Comparison of ENCODE assay signal across 17 mouse cellular contexts in genomic region chr11:53461727-53462126, GRCm38 (mm10). TPM values are rescaled to one million over a fixed set of nuclear protein-coding genes. Genes with fewer than 3 reads are reported as not detected.
DNase-seq lines count a peak whose midpoint lies in the region; ATAC-seq lines count a peak whose summit lies in the region.
"Had no signal": no experiment of that assay in that cellular context is flagged by ENCODE, and none has a peak within 500 bp of the region (broad histone marks: within the 10 kb centered on the region; RNA-seq: fewer than 3 reads in every experiment).

No protein-coding gene starts in this region.

- no peak overlapping the region for H3K4me3 ChIP-seq in liver, embryonic 13.5 days (replicated peaks)
- no peak overlapping the region for H3K4me3 ChIP-seq in midbrain, embryonic 15.5 days
- H3K4me3 ChIP-seq: forebrain, embryonic 15.5 days; gastrocnemius, adult 2 months had no signal

- no peak overlapping the region for H3K4me2 ChIP-seq in liver, embryonic 13.5 days
- no peak overlapping the region for H3K4me2 ChIP-seq in midbrain, embryonic 15.5 days
- H3K4me2 ChIP-seq: forebrain, embryonic 15.5 days had no signal

- no peak overlapping the region for H3K9ac ChIP-seq in liver, embryonic 13.5 days
- H3K9ac ChIP-seq in midbrain, embryonic 15.5 days = no peak overlapping the region
- H3K9ac ChIP-seq: forebrain, embryonic 15.5 days had no signal

- H3K36me3 ChIP-seq in liver, embryonic 13.5 days = no peaks in the 10 kb centered on the region
- H3K36me3 ChIP-seq in midbrain, embryonic 15.5 days (replicated peaks) = no peaks in the 10 kb centered on the region
- H3K36me3 ChIP-seq: forebrain, embryonic 15.5 days had no signal

- ATAC-seq in liver, embryonic 13.5 days (ENCODE audit: low read depth) = peak; percentile 52; the same call in 1 of the 2 replicates
- ATAC-seq in midbrain, embryonic 15.5 days (replicated peaks) = no peak
- ATAC-seq: forebrain, embryonic 15.5 days; hindbrain, postnatal 0 days had no signal

- peak; percentile 66 to 67 for DNase-seq in cerebellum, postnatal 10 days
- DNase-seq in cerebellum, adult 9-10 months = no peak
- peak; percentile 51 for DNase-seq in urinary bladder, postnatal 14 days (ENCODE audit: low spot score)
- DNase-seq in urinary bladder, adult 2 months (ENCODE audit: low spot score) = no peak
- DNase-seq in liver, embryonic 13.5 days = peak; percentile 49
- no peak for DNase-seq in B cell, adult 2 months
- DNase-seq: cerebellum, postnatal 36 days; gastrocnemius, adult 2 months; heart, adult 18-20 months; kidney, postnatal 14 days; left cerebral cortex, postnatal 4 days had no signal

- H3K27me3 ChIP-seq in liver, embryonic 13.5 days = peaks cover 88% of the 10 kb centered on the region
- peaks cover 84% of the 10 kb centered on the region for H3K27me3 ChIP-seq in midbrain, embryonic 15.5 days (replicated peaks)

- H3K27ac ChIP-seq in liver, embryonic 13.5 days = no peak overlapping the region
- no peak overlapping the region for H3K27ac ChIP-seq in midbrain, embryonic 15.5 days
- H3K27ac ChIP-seq: forebrain, embryonic 15.5 days; gastrocnemius, adult 2 months; hindbrain, postnatal 0 days had no signal

- peaks cover 52% of the 10 kb centered on the region for H3K4me1 ChIP-seq in liver, embryonic 13.5 days (replicated peaks)
- H3K4me1 ChIP-seq in midbrain, embryonic 15.5 days = peaks cover 26% of the 10 kb centered on the region

- WGBS in liver, embryonic 13.5 days (ENCODE audit: insufficient replicate concordance) = 14% methylated on average over 5 of the region's 5 CpGs
- WGBS in midbrain, embryonic 15.5 days = 19% methylated on average over 5 of the region's 5 CpGs

- H3K9me3 ChIP-seq in liver, embryonic 13.5 days (replicated peaks) = no peaks in the 10 kb centered on the region
- H3K9me3 ChIP-seq in midbrain, embryonic 15.5 days = peaks cover 3% of the 10 kb centered on the region; the same call in 1 of the 2 replicates
- H3K9me3 ChIP-seq: forebrain, embryonic 15.5 days had no signal

RNA-seq across cellular contexts. Expression of gene Shroom1, which starts 4.7 kb away (rescaled TPM):
- polyA plus RNA-seq in urinary bladder, adult 2 months (2012; rRNA removed) = 12.1 and 12.9 TPM in 2 replicates
- 1.5 and 1.6 TPM in 2 replicates for polyA plus RNA-seq in liver, embryonic 13.5 days (2015; fragmentation: Nextera tagmentation; extraction: Ambion mirVana)
- polyA plus RNA-seq in midbrain, embryonic 15.5 days (2015; fragmentation: Nextera tagmentation; extraction: Ambion mirVana) = 3.5 and 3.7 TPM in 2 replicates

RNA-seq across cellular contexts. Expression of gene Gm10447, which starts 4.8 kb away (rescaled TPM):
- polyA plus RNA-seq in urinary bladder, adult 2 months (2012; rRNA removed) = 1.8 and 2.9 TPM in 2 replicates
- 0.07 TPM in 2 replicates for polyA plus RNA-seq in liver, embryonic 13.5 days (2015; fragmentation: Nextera tagmentation; extraction: Ambion mirVana)
- 0.09 TPM in 1 of 2 replicates, not detected in the other for polyA plus RNA-seq in midbrain, embryonic 15.5 days (2015; fragmentation: Nextera tagmentation; extraction: Ambion mirVana)
- polyA plus RNA-seq: forebrain, embryonic 15.5 days; hindbrain, postnatal 0 days; thymus, postnatal 0 days had no signal

RNA-seq across cellular contexts. Expression of gene Gm9837, which starts 8.6 kb away (rescaled TPM):
- not detected in 2 replicates for polyA plus RNA-seq in urinary bladder, adult 2 months (2012; rRNA removed)
- polyA plus RNA-seq in liver, embryonic 13.5 days (2015; fragmentation: Nextera tagmentation; extraction: Ambion mirVana) = not detected in 2 replicates
- polyA plus RNA-seq in midbrain, embryonic 15.5 days (2015; fragmentation: Nextera tagmentation; extraction: Ambion mirVana) = not detected in 2 replicates
- polyA plus RNA-seq: forebrain, embryonic 15.5 days; heart, postnatal 0 days; hindbrain, postnatal 0 days; lung, embryonic 16.5 days; thymus, postnatal 0 days had no signal

RNA-seq across cellular contexts. Expression of gene Gm9945, which starts 18.2 kb away (rescaled TPM):
- polyA plus RNA-seq in urinary bladder, adult 2 months (2012; rRNA removed) = 0.11 and 0.15 TPM in 2 replicates
- 0.53 and 0.59 TPM in 2 replicates for polyA plus RNA-seq in liver, embryonic 13.5 days (2015; fragmentation: Nextera tagmentation; extraction: Ambion mirVana)
- 0.39 TPM in 1 of 2 replicates, not detected in the other for polyA plus RNA-seq in midbrain, embryonic 15.5 days (2015; fragmentation: Nextera tagmentation; extraction: Ambion mirVana)
- polyA plus RNA-seq: heart, postnatal 0 days; lung, embryonic 16.5 days; thymus, postnatal 0 days had no signal

RNA-seq across cellular contexts. Expression of gene Sowaha, which starts 18.3 kb away (rescaled TPM):
- 6.5 and 7.4 TPM in 2 replicates for polyA plus RNA-seq in urinary bladder, adult 2 months (2012; rRNA removed)
- 11.0 and 13.2 TPM in 2 replicates for polyA plus RNA-seq in liver, embryonic 13.5 days (2015; fragmentation: Nextera tagmentation; extraction: Ambion mirVana)
- 0.99 and 1.1 TPM in 2 replicates for polyA plus RNA-seq in midbrain, embryonic 15.5 days (2015; fragmentation: Nextera tagmentation; extraction: Ambion mirVana)

Comparison
In these comparisons a context has a peak if more than half of its experiments do, and no peak if none do; other contexts are left out.
1. DNase-seq: peak in cerebellum, postnatal 10 days (2 of 2), urinary bladder, postnatal 14 days (single experiment) and liver, embryonic 13.5 days (single experiment); none in cerebellum, adult 9-10 months (single experiment), urinary bladder, adult 2 months (single experiment) and B cell, adult 2 months (0 of 2).